Mouse (Mus musculus): ENCODE data around the gene Cdk18. TPM values are rescaled to one million over a fixed set of nuclear protein-coding genes. Genes with fewer than 3 reads are reported as not detected.
"Not testable (repeated sequence)": the region's sequence is repeated elsewhere in the genome, so short reads cannot be mapped to it uniquely, and the experiment has no call there.

The Cdk18 gene
- polyA plus RNA-seq, 1 experiment from 2014 or later, result 0.42 TPM

DNA sequence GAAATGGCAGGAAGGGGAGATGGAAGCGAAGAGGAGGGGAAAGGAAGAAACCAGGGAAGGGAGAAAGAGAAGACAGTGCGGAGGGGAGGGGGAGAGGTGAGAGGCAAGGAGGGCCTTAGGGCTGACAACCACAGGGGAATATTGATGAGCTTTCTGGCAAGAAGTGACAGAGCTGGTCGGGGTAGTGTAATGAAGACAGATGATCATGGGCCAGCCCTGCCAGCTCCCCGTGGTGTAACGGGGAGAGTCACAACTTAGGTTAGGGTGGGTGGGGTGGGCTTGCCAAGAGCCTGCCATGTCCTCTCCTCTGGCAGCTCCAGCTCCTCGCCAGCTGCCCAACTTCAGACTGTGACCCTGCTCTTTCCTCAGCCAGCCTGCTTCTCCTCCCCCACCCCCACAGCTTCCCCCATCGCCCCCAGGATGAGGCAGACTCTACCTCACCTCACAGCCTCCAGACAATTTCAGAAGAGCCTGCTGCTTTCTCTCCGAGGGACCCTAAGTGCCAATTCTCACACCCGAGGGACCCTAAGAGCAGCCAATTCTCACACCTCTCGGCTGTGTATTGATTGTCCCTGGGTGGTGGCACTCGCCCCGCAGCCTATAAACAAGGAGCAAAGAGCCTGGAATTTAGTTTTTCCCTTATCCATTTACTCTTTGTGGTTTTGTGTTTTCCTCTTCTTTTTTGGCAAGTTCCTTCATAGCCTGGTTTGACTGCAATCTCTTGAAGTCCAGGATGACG is 25.5 kb upstream of the Cdk18 start:
- peak; percentile 56; the same call in 1 of the 2 replicates for ATAC-seq (ENCODE audit: low read depth)
- peaks cover 13% of the 10 kb centered on the region for H3K4me1 ChIP-seq (ENCODE audit: control insufficient read depth, insufficient read depth, low read length)
- no peak overlapping the region for H3K9ac ChIP-seq (replicated peaks; ENCODE audit: low read depth, low read length)
- H3K4me2 ChIP-seq (ENCODE audit: low read depth, low read length), result no peak overlapping the region
- no peak overlapping the region for H3K4me3 ChIP-seq (ENCODE audit: low read depth, low read length)
- H3K9me3 ChIP-seq (ENCODE audit: control insufficient read depth, low read length), result no peaks in the 10 kb centered on the region
- no peaks in the 10 kb centered on the region for H3K27me3 ChIP-seq (ENCODE audit: control insufficient read depth, insufficient read depth, low read length)
- H3K27ac ChIP-seq (ENCODE audit: low read depth, low read length), result no peak overlapping the region
- WGBS, result 18% methylated on average over 13 of the region's 13 CpGs
- H3K36me3 ChIP-seq (ENCODE audit: control insufficient read depth, insufficient read depth, low read length), result no peaks in the 10 kb centered on the region

DNA sequence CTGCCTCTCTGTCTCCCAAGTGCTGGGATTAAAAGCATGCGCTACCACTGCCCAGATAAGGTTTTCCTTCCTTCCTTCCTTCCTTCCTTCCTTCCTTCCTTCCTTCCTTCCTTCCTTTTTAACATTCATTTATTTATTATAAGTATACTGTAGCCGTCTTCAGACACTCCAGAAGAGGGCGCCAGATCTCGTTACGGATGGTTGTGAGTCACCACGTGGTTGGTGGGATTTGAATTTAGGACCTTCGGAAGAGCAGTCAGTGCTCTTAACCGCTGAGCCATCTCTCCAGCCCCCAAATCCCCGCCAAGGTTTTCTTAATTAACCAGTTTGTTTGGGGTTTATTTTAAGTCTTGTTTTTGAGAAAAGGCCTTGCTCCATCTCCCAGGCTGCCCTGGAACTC is 23.1 kb upstream of the Cdk18 start:
- H3K27me3 ChIP-seq (ENCODE audit: control insufficient read depth, insufficient read depth, low read length); H3K4me3 ChIP-seq (ENCODE audit: low read depth, low read length); H3K27ac ChIP-seq (ENCODE audit: low read depth, low read length); H3K36me3 ChIP-seq (ENCODE audit: control insufficient read depth, insufficient read depth, low read length); H3K9ac ChIP-seq (replicated peaks; ENCODE audit: low read depth, low read length); ATAC-seq (ENCODE audit: low read depth); H3K9me3 ChIP-seq (ENCODE audit: control insufficient read depth, low read length); H3K4me2 ChIP-seq (ENCODE audit: low read depth, low read length): not testable (repeated sequence)
- H3K4me1 ChIP-seq (ENCODE audit: control insufficient read depth, insufficient read depth, low read length), result peaks cover 12% of the 10 kb centered on the region
- WGBS, result 64% methylated on average over 9 of the region's 9 CpGs

DNA sequence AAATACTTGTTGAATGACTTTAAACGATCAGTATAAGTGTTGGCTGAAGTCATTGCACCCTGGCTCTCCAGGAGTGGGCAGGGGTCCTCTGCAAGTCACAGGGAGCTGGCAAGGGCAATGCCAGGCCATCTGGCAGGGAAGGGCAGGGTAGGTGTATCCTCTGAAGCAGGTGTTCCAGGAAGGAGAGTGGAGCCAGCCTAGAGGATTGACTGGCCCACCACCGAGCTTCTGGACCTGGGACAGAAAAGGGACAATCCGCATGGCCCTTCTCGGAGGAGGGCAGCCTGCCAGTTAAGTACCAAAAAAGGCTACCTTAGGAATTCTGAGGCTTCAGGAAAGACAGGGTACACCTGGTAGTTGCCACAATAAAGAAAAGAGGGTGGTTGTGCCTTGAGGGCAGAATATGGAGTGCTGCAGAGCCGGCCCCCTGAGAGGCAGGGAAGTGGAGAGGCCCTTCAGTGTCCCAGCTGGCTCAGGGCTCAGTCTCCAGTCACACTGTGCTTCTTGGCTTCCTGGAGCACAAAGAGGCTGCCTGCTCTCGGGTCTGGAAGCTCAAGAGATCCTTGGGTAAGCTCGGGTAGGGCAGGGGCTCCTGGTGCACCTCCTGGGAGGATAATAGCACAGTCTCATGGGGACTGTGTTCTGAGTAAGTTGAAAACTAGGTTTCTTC is 21.9 kb upstream of the Cdk18 start:
- Histone ChIP-seq H3K27ac (ENCODE audit: low read depth, low read length) (no peak overlapping the region), H3K27me3 (ENCODE audit: control insufficient read depth, insufficient read depth, low read length) (no peaks in the 10 kb centered on the region), H3K4me2 (ENCODE audit: low read depth, low read length) (no peak overlapping the region), H3K9me3 (ENCODE audit: control insufficient read depth, low read length) (no peaks in the 10 kb centered on the region), H3K4me1 (ENCODE audit: control insufficient read depth, insufficient read depth, low read length) (peaks cover 13% of the 10 kb centered on the region), H3K9ac (replicated peaks; ENCODE audit: low read depth, low read length) (no peak overlapping the region), H3K36me3 (ENCODE audit: control insufficient read depth, insufficient read depth, low read length) (no peaks in the 10 kb centered on the region), H3K4me3 (ENCODE audit: low read depth, low read length) (no peak overlapping the region)
- 57% methylated on average over 7 of the region's 7 CpGs for WGBS
- ATAC-seq (ENCODE audit: low read depth), result no peak

DNA sequence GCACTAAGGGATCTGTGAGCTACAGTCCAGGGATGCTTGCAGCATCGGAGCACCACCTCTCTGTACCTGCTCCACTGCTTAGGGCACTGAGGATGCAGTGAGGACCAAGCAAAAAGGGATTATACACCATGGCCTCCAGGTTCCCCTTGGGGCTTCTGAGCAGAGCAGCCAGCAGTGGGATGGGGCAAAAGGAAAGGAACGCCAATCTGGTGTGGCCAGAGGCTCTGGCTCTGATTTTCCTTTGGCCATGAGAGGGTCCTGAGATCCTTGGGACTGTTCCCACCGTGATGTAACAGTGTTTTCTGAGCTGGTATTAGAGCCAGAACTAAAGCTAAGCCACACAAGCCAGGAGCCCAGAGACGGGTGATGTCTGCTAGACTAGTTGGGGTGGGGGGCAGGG is 20.2 kb upstream of the Cdk18 start:
- Histone ChIP-seq H3K27ac (ENCODE audit: low read depth, low read length) (no peak overlapping the region), H3K27me3 (ENCODE audit: control insufficient read depth, insufficient read depth, low read length) (no peaks in the 10 kb centered on the region), H3K4me2 (ENCODE audit: low read depth, low read length) (no peak overlapping the region), H3K9me3 (ENCODE audit: control insufficient read depth, low read length) (no peaks in the 10 kb centered on the region), H3K9ac (replicated peaks; ENCODE audit: low read depth, low read length) (no peak overlapping the region), H3K36me3 (ENCODE audit: control insufficient read depth, insufficient read depth, low read length) (no peaks in the 10 kb centered on the region), H3K4me1 (ENCODE audit: control insufficient read depth, insufficient read depth, low read length) (peaks cover 13% of the 10 kb centered on the region; the same call in 1 of the 2 replicates), H3K4me3 (ENCODE audit: low read depth, low read length) (no peak overlapping the region)
- ATAC-seq (ENCODE audit: low read depth), result no peak
- WGBS, result 51% methylated on average over 4 of the region's 4 CpGs

DNA sequence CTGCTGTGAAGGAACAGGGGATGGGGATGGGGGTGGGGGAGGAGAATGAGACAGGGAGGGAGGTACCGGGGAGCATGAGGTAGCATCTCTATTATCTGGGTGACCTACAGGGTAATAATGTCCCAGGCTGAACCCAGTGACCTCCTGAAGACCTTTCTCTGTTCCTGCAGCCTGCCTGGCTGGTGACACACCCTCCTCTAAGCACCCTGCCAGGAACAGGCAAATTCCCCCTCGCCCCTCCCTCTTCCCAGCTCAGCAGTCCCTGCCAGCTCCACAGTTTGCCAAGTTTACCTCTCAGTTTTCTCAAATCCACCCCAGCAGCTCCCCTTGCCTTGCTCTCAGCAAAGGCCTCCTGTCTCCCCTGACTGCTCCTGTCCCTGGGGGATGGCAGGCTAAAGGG is 19.3 kb upstream of the Cdk18 start:
- H3K36me3 ChIP-seq (ENCODE audit: control insufficient read depth, insufficient read depth, low read length), result no peaks in the 10 kb centered on the region

DNA sequence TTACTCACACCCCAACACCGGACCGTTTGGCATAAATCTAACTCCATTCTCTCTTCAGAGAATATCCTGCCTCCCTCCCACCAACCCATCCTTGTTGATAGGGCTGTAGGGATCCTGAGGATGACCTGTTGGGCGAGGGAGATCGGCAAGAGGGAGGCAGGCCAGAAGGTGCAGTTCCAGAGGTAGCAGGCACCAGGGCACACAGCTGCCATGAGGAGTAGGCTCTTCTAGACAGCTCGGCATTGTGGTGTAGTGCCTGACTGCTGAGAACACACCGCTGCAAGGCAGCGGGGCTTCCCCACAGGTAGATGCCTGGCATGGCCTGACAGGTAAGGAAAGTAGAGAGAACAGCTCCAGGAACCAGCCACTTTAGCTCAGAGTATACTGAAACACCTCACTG is 18.3 kb upstream of the Cdk18 start:
- 17% methylated on average over 7 of the region's 7 CpGs for WGBS
- Histone ChIP-seq H3K27ac (ENCODE audit: low read depth, low read length) (no peak overlapping the region), H3K36me3 (ENCODE audit: control insufficient read depth, insufficient read depth, low read length) (no peaks in the 10 kb centered on the region), H3K4me1 (ENCODE audit: control insufficient read depth, insufficient read depth, low read length) (peaks cover 13% of the 10 kb centered on the region; the same call in 1 of the 2 replicates), H3K27me3 (ENCODE audit: control insufficient read depth, insufficient read depth, low read length) (no peaks in the 10 kb centered on the region), H3K4me3 (ENCODE audit: low read depth, low read length) (no peak overlapping the region), H3K9ac (replicated peaks; ENCODE audit: low read depth, low read length) (no peak overlapping the region; the same call in 1 of the 2 replicates), H3K4me2 (ENCODE audit: low read depth, low read length) (peak overlapping the region; percentile 15; the same call in 1 of the 2 replicates), H3K9me3 (ENCODE audit: control insufficient read depth, low read length) (no peaks in the 10 kb centered on the region)
- peak; percentile 29; the same call in 1 of the 2 replicates for ATAC-seq (ENCODE audit: low read depth)

More for the DNA sequence above, 19.3 kb upstream of the Cdk18 start:
- no peak overlapping the region for H3K4me3 ChIP-seq (ENCODE audit: low read depth, low read length)
- H3K27ac ChIP-seq (ENCODE audit: low read depth, low read length), result no peak overlapping the region
- H3K9ac ChIP-seq (replicated peaks; ENCODE audit: low read depth, low read length), result no peak overlapping the region
- no peak overlapping the region for H3K4me2 ChIP-seq (ENCODE audit: low read depth, low read length)
- peaks cover 13% of the 10 kb centered on the region; the same call in 1 of the 2 replicates for H3K4me1 ChIP-seq (ENCODE audit: control insufficient read depth, insufficient read depth, low read length)
- WGBS, result 16% methylated on average over 2 of the region's 2 CpGs
- H3K27me3 ChIP-seq (ENCODE audit: control insufficient read depth, insufficient read depth, low read length), result no peaks in the 10 kb centered on the region
- no peak for ATAC-seq (ENCODE audit: low read depth)
- H3K9me3 ChIP-seq (ENCODE audit: control insufficient read depth, low read length), result no peaks in the 10 kb centered on the region

DNA sequence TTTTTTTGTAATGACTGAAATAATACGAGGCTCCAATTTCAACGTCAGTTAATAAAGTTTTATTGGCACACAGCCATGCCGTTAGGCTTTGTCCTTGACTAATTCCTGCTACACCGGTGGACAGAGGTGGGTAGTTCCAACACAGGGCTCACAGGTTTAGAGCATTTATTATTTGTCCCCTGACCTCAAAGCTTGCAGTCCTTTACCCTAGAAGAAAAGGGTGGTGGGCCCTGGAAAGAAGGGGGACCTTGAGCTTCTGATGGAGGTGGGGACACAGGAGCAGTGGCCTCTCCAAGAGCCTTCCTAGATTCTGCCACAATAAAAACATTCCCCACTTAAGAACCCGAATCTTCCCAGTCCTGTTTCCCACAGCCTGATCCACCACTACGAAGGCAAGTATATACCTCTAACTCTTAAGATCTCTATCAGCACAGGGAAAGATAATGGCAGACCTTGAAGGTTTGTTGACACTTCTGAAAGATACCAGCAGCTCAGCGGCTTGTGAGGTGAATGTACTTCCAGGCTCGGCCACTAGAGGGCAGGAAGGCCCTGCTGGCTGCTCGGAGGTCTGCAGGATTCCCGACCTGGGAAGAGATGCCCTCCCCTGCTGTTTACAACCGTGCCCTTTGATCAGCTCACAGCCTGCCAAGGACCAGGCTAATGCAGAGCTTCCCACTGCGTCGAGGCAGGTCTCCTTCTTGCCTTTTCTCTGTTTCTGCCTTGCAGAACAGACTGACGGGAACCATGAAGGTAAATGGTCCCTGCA is 17.7 kb upstream of the Cdk18 start:
- Histone ChIP-seq H3K4me1 (ENCODE audit: control insufficient read depth, insufficient read depth, low read length) (peaks cover 13% of the 10 kb centered on the region; the same call in 1 of the 2 replicates), H3K4me2 (ENCODE audit: low read depth, low read length) (peak overlapping the region; percentile 15; the same call in 1 of the 2 replicates), H3K36me3 (ENCODE audit: control insufficient read depth, insufficient read depth, low read length) (no peaks in the 10 kb centered on the region), H3K27me3 (ENCODE audit: control insufficient read depth, insufficient read depth, low read length) (no peaks in the 10 kb centered on the region), H3K27ac (ENCODE audit: low read depth, low read length) (no peak overlapping the region), H3K9me3 (ENCODE audit: control insufficient read depth, low read length) (no peaks in the 10 kb centered on the region), H3K9ac (replicated peaks; ENCODE audit: low read depth, low read length) (no peak overlapping the region; the same call in 1 of the 2 replicates), H3K4me3 (ENCODE audit: low read depth, low read length) (no peak overlapping the region)
- 20% methylated on average over 14 of the region's 14 CpGs for WGBS
- ATAC-seq (ENCODE audit: low read depth), result peak; percentile 81

DNA sequence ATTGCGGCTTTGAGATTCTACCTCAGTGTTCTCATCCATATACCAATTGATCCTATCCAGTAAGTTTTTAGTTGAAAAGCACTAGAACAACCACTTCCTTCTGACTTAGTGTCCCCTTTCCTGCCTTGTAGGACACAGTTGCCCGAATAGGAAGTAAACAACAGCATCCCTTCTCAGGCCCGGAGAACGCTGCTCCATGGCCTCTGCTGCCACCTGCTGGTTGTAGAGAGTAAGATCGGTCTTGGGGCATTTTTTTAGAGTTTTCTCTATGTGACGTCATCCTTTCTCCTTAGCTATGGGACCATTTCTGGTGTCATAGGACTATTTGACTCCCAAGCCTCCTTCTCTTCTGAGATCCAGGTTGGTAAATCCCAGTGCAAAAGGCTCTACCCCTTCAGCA is 16.3 kb upstream of the Cdk18 start:
- H3K4me3 ChIP-seq (ENCODE audit: low read depth, low read length), result no peak overlapping the region
- WGBS, result 11% methylated on average over 6 of the region's 6 CpGs
- no peak overlapping the region for H3K9ac ChIP-seq (replicated peaks; ENCODE audit: low read depth, low read length)
- ATAC-seq (ENCODE audit: low read depth), result 0 out of 2 replicates have a peak, but pooled peaks have one; percentile 10
- H3K4me2 ChIP-seq (ENCODE audit: low read depth, low read length), result no peak overlapping the region
- H3K4me1 ChIP-seq (ENCODE audit: control insufficient read depth, insufficient read depth, low read length), result peaks cover 13% of the 10 kb centered on the region; the same call in 1 of the 2 replicates
- no peaks in the 10 kb centered on the region for H3K27me3 ChIP-seq (ENCODE audit: control insufficient read depth, insufficient read depth, low read length)
- no peak overlapping the region for H3K27ac ChIP-seq (ENCODE audit: low read depth, low read length)
- no peaks in the 10 kb centered on the region for H3K9me3 ChIP-seq (ENCODE audit: control insufficient read depth, low read length)
- no peaks in the 10 kb centered on the region for H3K36me3 ChIP-seq (ENCODE audit: control insufficient read depth, insufficient read depth, low read length)

All from neural tube, embryonic 14.5 days (tissue).